20 mouse cellular contexts compared by ENCODE assay signal in genomic region chr6:47089998-47090397, GRCm38 (mm10).
"Had no signal": no experiment of that assay in that cellular context is flagged by ENCODE, and none has a peak within 500 bp of the region (broad histone marks: within the 10 kb centered on the region; RNA-seq: fewer than 3 reads in every experiment).

No protein-coding gene starts in this region.

- H3K4me1 ChIP-seq: limb, embryonic 12.5 days; limb, embryonic 15.5 days; midbrain, embryonic 12.5 days had no signal

- H3K4me2 ChIP-seq: limb, embryonic 12.5 days; limb, embryonic 15.5 days; liver, embryonic 11.5 days; lung, embryonic 14.5 days; midbrain, embryonic 12.5 days; midbrain, embryonic 15.5 days had no signal

- H3K27ac ChIP-seq: limb, embryonic 12.5 days; limb, embryonic 15.5 days; liver, embryonic 14.5 days; macrophage; midbrain, embryonic 12.5 days; midbrain, embryonic 15.5 days; stomach, postnatal 0 days had no signal

- ATAC-seq: liver, postnatal 0 days; lung, postnatal 0 days; midbrain, embryonic 15.5 days had no signal

- DNase-seq: kidney, adult 9 months; kidney, postnatal 14 days; kidney, postnatal 4 days; left cerebral cortex, postnatal 4 days; liver, postnatal 0 days; lung, embryonic 14.5 days; right cerebral cortex, postnatal 14 days; right cerebral cortex, postnatal 4 days; thymus, adult 2 months; thymus, postnatal 14 days; thymus, postnatal 4 days had no signal

- H3K9ac ChIP-seq: limb, embryonic 12.5 days; limb, embryonic 15.5 days; liver, embryonic 14.5 days; liver, postnatal 0 days; lung, embryonic 14.5 days; midbrain, embryonic 12.5 days; midbrain, embryonic 15.5 days had no signal

- H3K4me3 ChIP-seq: limb, embryonic 12.5 days; limb, embryonic 15.5 days; midbrain, embryonic 12.5 days; midbrain, embryonic 15.5 days had no signal

- H3K36me3 ChIP-seq: limb, embryonic 12.5 days; limb, embryonic 15.5 days; midbrain, embryonic 12.5 days; midbrain, embryonic 15.5 days had no signal

- H3K9me3 ChIP-seq: limb, embryonic 12.5 days; limb, embryonic 15.5 days; midbrain, embryonic 12.5 days; midbrain, embryonic 15.5 days had no signal

- H3K27me3 ChIP-seq: limb, embryonic 12.5 days; limb, embryonic 15.5 days; midbrain, embryonic 12.5 days; midbrain, embryonic 15.5 days had no signal
